Mouse (Mus musculus) heart, postnatal 25 days (tissue): ENCODE results near the gene Car5a. TPM values are rescaled to one million over a fixed set of nuclear protein-coding genes. Genes with fewer than 3 reads are reported as not detected.

Experiments used
- DNase-seq: peaks from one replicate; pipeline ENCODE4 v3.0.0; 2022; ENCODE audit warnings: low spot score
- intact Hi-C: fragments of 180-260 bp; cut with DNase I; formaldehyde crosslinking; loops from one replicate; pipeline ENCODE4 v1.15.1; 2025
- total RNA-seq, 2 experiments: library from RNA; stranded (reverse); gene quantifications; 2 replicates each; pipeline ENCODE4 v1.2.3; 2021

The Car5a gene
- total RNA-seq, 2 experiments from 2014 or later = not detected

GRCm38 (mm10) chr8:121909663-121910062 is 35.0 kb downstream of the Car5a start:
- intact Hi-C loops = loop anchor here (1.0 kb wide), 2 partner anchors 35 to 58 kb away; no protein-coding TSS in a partner anchor
- no peak for DNase-seq

GRCm38 (mm10) chr8:121909148-121909541 is 35.6 kb downstream of the Car5a start:
- no peak for DNase-seq
- intact Hi-C loops = loop anchor here (1.0 kb wide), 1 partner anchor 58 kb away; no protein-coding TSS in a partner anchor

- intact Hi-C loops = loop anchor here (1.0 kb wide), 1 partner anchor 57 kb away; no protein-coding TSS in a partner anchor
- no peak for DNase-seq
Observed at GRCm38 (mm10) chr8:121908378-121909147, 36.1 kb downstream of the Car5a start.

- peak; percentile 90 for DNase-seq
- intact Hi-C loops = no loop called here
Observed at GRCm38 (mm10) chr8:121907587-121908248, 37.0 kb downstream of the Car5a start, which contains the start of gene Slc7a5. Gene Slc7a5, minus strand, starts transcription at chr8:121907694.

- intact Hi-C loops = no loop called here
- no peak for DNase-seq
Observed at GRCm38 (mm10) chr8:121906542-121907512, 37.9 kb downstream of the Car5a start.

GRCm38 (mm10) chr8:121905864-121906263 is 38.8 kb downstream of the Car5a start:
- DNase-seq = no peak
- intact Hi-C loops = no loop called here

- intact Hi-C loops = no loop called here
- no peak for DNase-seq
Observed at GRCm38 (mm10) chr8:121905420-121905819, 39.3 kb downstream of the Car5a start.

GRCm38 (mm10) chr8:121904999-121905398 is 39.7 kb downstream of the Car5a start:
- DNase-seq = no peak
- intact Hi-C loops = no loop called here

GRCm38 (mm10) chr8:121903977-121904376 is 40.7 kb downstream of the Car5a start:
- intact Hi-C loops = no loop called here
- no peak for DNase-seq

GRCm38 (mm10) chr8:121901498-121902236 is 43.0 kb downstream of the Car5a start:
- DNase-seq = no peak
- intact Hi-C loops = no loop called here

GRCm38 (mm10) chr8:121899180-121900044 is 45.3 kb downstream of the Car5a start:
- no peak for DNase-seq
- intact Hi-C loops = no loop called here

- intact Hi-C loops = no loop called here
- peak; percentile 73 for DNase-seq
Observed at GRCm38 (mm10) chr8:121898401-121898931, 46.2 kb downstream of the Car5a start.

- no peak for DNase-seq
- intact Hi-C loops = no loop called here
Observed at GRCm38 (mm10) chr8:121897871-121898381, 46.8 kb downstream of the Car5a start.

- intact Hi-C loops = no loop called here
- no peak for DNase-seq
Observed at GRCm38 (mm10) chr8:121897205-121897604, 47.5 kb downstream of the Car5a start.

GRCm38 (mm10) chr8:121896476-121897145 is 48.1 kb downstream of the Car5a start:
- intact Hi-C loops = no loop called here
- no peak for DNase-seq

- intact Hi-C loops = no loop called here
- no peak for DNase-seq
Observed at GRCm38 (mm10) chr8:121895910-121896309, 48.8 kb downstream of the Car5a start.

- DNase-seq = no peak
- intact Hi-C loops = no loop called here
Observed at GRCm38 (mm10) chr8:121892875-121893274, 51.8 kb downstream of the Car5a start.
